Mouse (Mus musculus) limb, embryonic 11.5 days (tissue): ENCODE results near the gene Tagln3. TPM values are rescaled to one million over a fixed set of nuclear protein-coding genes. Genes with fewer than 3 reads are reported as not detected.

ENCODE experiments used
- ATAC-seq: fragments of 200-750 bp; cut with Nextera tagmentation; 2 replicates; pipeline ENCODE4 v1.8.0; 2017; ENCODE audit warnings: low read depth; ENCODE audit not compliant: insufficient number of reproducible peaks, low FRiP score, low TSS enrichment
- DNase-seq: peaks from one replicate; pipeline ENCODE4 v3.0.0-alpha.2; 2015; ENCODE audit warnings: low spot score
- H3K27ac ChIP-seq: fragments of 300-500 bp; sonication (generic); replicated peaks from 2 replicates; pipeline ENCODE4 v1.5.1; 2014; ENCODE audit warnings: low read depth, mild to moderate bottlenecking, low read length
- H3K27me3 ChIP-seq: fragments of 300-500 bp; sonication (generic); 2 replicates; pipeline ENCODE4 v1.6.1; 2014; ENCODE audit warnings: mild to moderate bottlenecking, low read length, mixed read lengths; ENCODE audit not compliant: control insufficient read depth, insufficient read depth
- H3K36me3 ChIP-seq: fragments of 300-500 bp; sonication (generic); 2 replicates; pipeline ENCODE4 v1.6.1; 2014; ENCODE audit warnings: mild to moderate bottlenecking, low read length, moderate library complexity, mixed read lengths; ENCODE audit not compliant: control insufficient read depth, insufficient read depth
- H3K4me1 ChIP-seq: fragments of 300-500 bp; sonication (generic); 2 replicates; pipeline ENCODE4 v1.6.1; 2014; ENCODE audit warnings: low read length, mixed read lengths; ENCODE audit not compliant: control insufficient read depth, insufficient read depth
- H3K4me2 ChIP-seq: fragments of 300-500 bp; sonication (generic); 2 replicates; pipeline ENCODE4 v1.6.1; 2014; ENCODE audit warnings: low read depth, mild to moderate bottlenecking, moderate library complexity; ENCODE audit not compliant: severe bottlenecking
- H3K4me3 ChIP-seq: fragments of 300-500 bp; sonication (generic); 2 replicates; pipeline ENCODE4 v1.5.1; 2014; ENCODE audit warnings: low read depth, low read length
- H3K9ac ChIP-seq: fragments of 300-500 bp; sonication (generic); 2 replicates; pipeline ENCODE4 v1.6.1; 2014; ENCODE audit warnings: mild to moderate bottlenecking, low read length
- H3K9me3 ChIP-seq: fragments of 300-500 bp; sonication (generic); 2 replicates; pipeline ENCODE4 v1.6.1; 2016; ENCODE audit warnings: low read length; ENCODE audit not compliant: control insufficient read depth
- WGBS: fragments of 180-500 bp; shearing (Covaris S2); extraction: QIAGEN DNeasy Blood & Tissue Kit; methylation state at CpG from one replicate; pipeline ENCODE4 v1.1.7; 2014; 5-methylcytosine and 5-hydroxymethylcytosine counted together
- polyA plus RNA-seq: library from polyadenylated mRNA; unstranded; fragments of >200 nt; fragmentation: Nextera tagmentation; extraction: Ambion mirVana; gene quantifications from 2 replicates; pipeline ENCODE4 v1.2.1, GENCODE M21; 2014

Gene Tagln3
- polyA plus RNA-seq, 1 experiment from 2014 or later: 29.2 TPM

GRCm38 (mm10) chr16:45684815-45685214 lies 39.6 kb downstream of the Tagln3 start:
- no peak overlapping the region for H3K4me2 ChIP-seq
- no peak overlapping the region for H3K4me3 ChIP-seq
- WGBS: 14% methylated on average over 8 of the region's 8 CpGs
- H3K27me3 ChIP-seq: no peaks in the 10 kb centered on the region
- H3K36me3 ChIP-seq: no peaks in the 10 kb centered on the region
- H3K27ac ChIP-seq: no peak overlapping the region
- ATAC-seq (no peak), DNase-seq (peak; percentile 82)
- no peak overlapping the region for H3K9ac ChIP-seq
- H3K4me1 ChIP-seq: no peaks in the 10 kb centered on the region
- H3K9me3 ChIP-seq: no peaks in the 10 kb centered on the region

DNA sequence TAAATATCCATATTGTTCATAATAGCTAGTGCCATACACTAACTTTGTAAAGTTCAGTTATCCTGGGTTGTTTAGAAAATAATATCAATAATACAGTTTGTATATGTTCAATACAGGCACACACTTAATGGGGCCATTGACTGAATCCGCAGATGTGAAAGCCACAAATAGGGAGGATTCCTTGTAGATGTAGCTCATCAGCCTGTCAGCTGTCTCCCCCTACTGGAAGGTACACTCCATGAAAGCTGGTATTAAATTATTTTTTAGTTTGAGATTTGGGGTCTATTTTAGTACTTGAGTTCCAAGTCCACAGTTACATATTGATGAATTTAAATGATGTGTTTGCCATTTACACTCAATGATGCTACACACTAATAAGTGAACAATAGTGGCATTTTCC lies 47.9 kb downstream of the Tagln3 start:
- Histone ChIP-seq H3K4me2 (no peak overlapping the region), H3K4me3 (no peak overlapping the region), H3K4me1 (no peaks in the 10 kb centered on the region), H3K9ac (no peak overlapping the region), H3K27ac (no peak overlapping the region), H3K36me3 (no peaks in the 10 kb centered on the region), H3K9me3 (no peaks in the 10 kb centered on the region), H3K27me3 (no peaks in the 10 kb centered on the region)
- WGBS: 53% methylated on average over 1 of the region's 1 CpGs
- ATAC-seq (no peak), DNase-seq (no peak)

GRCm38 (mm10) chr16:45670005-45670404 lies 54.4 kb downstream of the Tagln3 start:
- WGBS: 90% methylated on average over 4 of the region's 4 CpGs

GRCm38 (mm10) chr16:45668178-45668577 lies 56.2 kb downstream of the Tagln3 start:
- ATAC-seq (no peak), DNase-seq (no peak)
- H3K27me3 ChIP-seq: no peaks in the 10 kb centered on the region
- no peak overlapping the region for H3K9ac ChIP-seq
- H3K27ac ChIP-seq: no peak overlapping the region
- no peaks in the 10 kb centered on the region for H3K36me3 ChIP-seq
- H3K4me2 ChIP-seq: no peak overlapping the region
- 62% methylated on average over 3 of the region's 3 CpGs for WGBS
- no peaks in the 10 kb centered on the region for H3K4me1 ChIP-seq
- H3K4me3 ChIP-seq: no peak overlapping the region
- no peaks in the 10 kb centered on the region for H3K9me3 ChIP-seq

More at GRCm38 (mm10) chr16:45670005-45670404, 54.4 kb downstream of the Tagln3 start:
- Histone ChIP-seq H3K4me3 (no peak overlapping the region), H3K9ac (no peak overlapping the region), H3K4me1 (no peaks in the 10 kb centered on the region), H3K9me3 (no peaks in the 10 kb centered on the region), H3K4me2 (no peak overlapping the region), H3K36me3 (no peaks in the 10 kb centered on the region), H3K27ac (no peak overlapping the region), H3K27me3 (no peaks in the 10 kb centered on the region)
- no peak for DNase-seq
- ATAC-seq: no peak

GRCm38 (mm10) chr16:45666136-45666535 lies 58.3 kb downstream of the Tagln3 start:
- H3K4me2 ChIP-seq: no peak overlapping the region
- H3K9ac ChIP-seq: no peak overlapping the region
- H3K27me3 ChIP-seq: no peaks in the 10 kb centered on the region

GRCm38 (mm10) chr16:45662381-45662780 lies 62.0 kb downstream of the Tagln3 start:
- no peak for ATAC-seq
- DNase-seq: no peak

More at GRCm38 (mm10) chr16:45666136-45666535, 58.3 kb downstream of the Tagln3 start:
- no peak overlapping the region for H3K27ac ChIP-seq
- no peaks in the 10 kb centered on the region for H3K36me3 ChIP-seq
- 83% methylated on average over 2 of the region's 2 CpGs for WGBS
- H3K9me3 ChIP-seq: no peaks in the 10 kb centered on the region
- DNase-seq (no peak), ATAC-seq (no peak)
- no peaks in the 10 kb centered on the region for H3K4me1 ChIP-seq
- no peak overlapping the region for H3K4me3 ChIP-seq

More at GRCm38 (mm10) chr16:45662381-45662780, 62.0 kb downstream of the Tagln3 start:
- H3K4me1 ChIP-seq: no peaks in the 10 kb centered on the region
- no peak overlapping the region for H3K27ac ChIP-seq
- H3K27me3 ChIP-seq: no peaks in the 10 kb centered on the region
- no peaks in the 10 kb centered on the region for H3K36me3 ChIP-seq
- no peak overlapping the region for H3K9ac ChIP-seq
- no peak overlapping the region for H3K4me3 ChIP-seq
- H3K9me3 ChIP-seq: no peaks in the 10 kb centered on the region
- no peak overlapping the region for H3K4me2 ChIP-seq

Other genes starting within 250 kb of the Tagln3 start
- gene Gm609, start 231.6 kb downstream of the Tagln3 start, polyA plus RNA-seq: not detected in 2 replicates
- not detected in 2 replicates for gene Gm17783, start 192.6 kb downstream of the Tagln3 start, polyA plus RNA-seq
- not detected in 2 replicates for gene Slc9c1, start 189.3 kb downstream of the Tagln3 start, polyA plus RNA-seq
- 0.04 and 0.41 TPM in 2 replicates for gene Gcsam, start 114.2 kb downstream of the Tagln3 start, polyA plus RNA-seq
- 0.09 and 0.14 TPM in 2 replicates for gene BC016579, start 70.5 kb downstream of the Tagln3 start, polyA plus RNA-seq
- 0.21 and 0.37 TPM in 2 replicates for gene Tmprss7, start 30.9 kb downstream of the Tagln3 start, polyA plus RNA-seq
- gene Abhd10, start 18.3 kb upstream of the Tagln3 start, polyA plus RNA-seq: 33.6 and 39.5 TPM in 2 replicates
- gene Phldb2, start 229.0 kb upstream of the Tagln3 start, polyA plus RNA-seq: 47.6 and 49.3 TPM in 2 replicates